Mouse (Mus musculus): ENCODE data around the gene Taar2. TPM values are rescaled to one million over a fixed set of nuclear protein-coding genes. Genes with fewer than 3 reads are reported as not detected.

The Taar2 gene
- 0.30 and 0.31 TPM in 2 replicates for polyA plus RNA-seq (2015; fragmentation: Nextera tagmentation; extraction: Ambion mirVana)

- H3K36me3 ChIP-seq (ENCODE audit: control insufficient read depth, insufficient read depth, low read length): no peaks in the 10 kb centered on the region
- H3K27ac ChIP-seq (ENCODE audit: low read length): no peak within 1 kb of the TSS
- no peak for ATAC-seq (ENCODE audit: insufficient read depth, low FRiP score)
- H3K9ac ChIP-seq (ENCODE audit: low read length): no peak within 1 kb of the TSS
- H3K27me3 ChIP-seq (ENCODE audit: control insufficient read depth, insufficient read depth, low read length): no peaks in the 10 kb centered on the region
- no peaks in the 10 kb centered on the region for H3K9me3 ChIP-seq (replicated peaks; ENCODE audit: control insufficient read depth, low read length)
- 54% methylated on average over 6 of the region's 6 CpGs for WGBS
- H3K4me2 ChIP-seq (ENCODE audit: low read depth, low read length): no peak within 1 kb of the TSS
- no peaks in the 10 kb centered on the region for H3K4me1 ChIP-seq (ENCODE audit: control insufficient read depth, insufficient read depth, low read length)
- no peak within 1 kb of the TSS for H3K4me3 ChIP-seq (replicated peaks; ENCODE audit: low read length)
Measured at GRCm38 (mm10) chr10:23938312-23938711, at the start of gene Taar2. Taar2 (plus strand) TSS chr10:23938572.

GRCm38 (mm10) chr10:23892987-23893386 lies 45.4 kb upstream of the Taar2 start:
- Histone ChIP-seq H3K4me2 (ENCODE audit: low read depth, low read length) (no peak overlapping the region), H3K9ac (ENCODE audit: low read length) (no peak overlapping the region), H3K4me3 (replicated peaks; ENCODE audit: low read length) (no peak overlapping the region), H3K4me1 (ENCODE audit: control insufficient read depth, insufficient read depth, low read length) (0 out of 2 replicates have a peak, but pooled peaks cover 4% of the 10 kb centered on the region), H3K27me3 (ENCODE audit: control insufficient read depth, insufficient read depth, low read length) (no peaks in the 10 kb centered on the region), H3K27ac (ENCODE audit: low read length) (no peak overlapping the region), H3K9me3 (replicated peaks; ENCODE audit: control insufficient read depth, low read length) (no peaks in the 10 kb centered on the region), H3K36me3 (ENCODE audit: control insufficient read depth, insufficient read depth, low read length) (no peaks in the 10 kb centered on the region)
- ATAC-seq (ENCODE audit: insufficient read depth, low FRiP score): no peak
- WGBS: 88% methylated on average over 1 of the region's 1 CpGs

GRCm38 (mm10) chr10:23894601-23895349 lies 43.6 kb upstream of the Taar2 start, which contains the start of gene Vnn1:
Vnn1 (plus strand) TSS chr10:23894688.
- 20% methylated on average over 21 of the region's 21 CpGs for WGBS
- Histone ChIP-seq H3K27me3 (ENCODE audit: control insufficient read depth, insufficient read depth, low read length) (no peaks in the 10 kb centered on the region), H3K4me1 (ENCODE audit: control insufficient read depth, insufficient read depth, low read length) (0 out of 2 replicates have a peak, but pooled peaks cover 4% of the 10 kb centered on the region), H3K36me3 (ENCODE audit: control insufficient read depth, insufficient read depth, low read length) (no peaks in the 10 kb centered on the region), H3K9me3 (replicated peaks; ENCODE audit: control insufficient read depth, low read length) (no peaks in the 10 kb centered on the region), H3K27ac (ENCODE audit: low read length) (no peak within 1 kb of the TSS), H3K4me2 (ENCODE audit: low read depth, low read length) (peak within 1 kb of the TSS; percentile 50), H3K9ac (ENCODE audit: low read length) (peak within 1 kb of the TSS; percentile 32; the same call in 1 of the 2 replicates), H3K4me3 (replicated peaks; ENCODE audit: low read length) (peak within 1 kb of the TSS; percentile 32)
- ATAC-seq (ENCODE audit: insufficient read depth, low FRiP score): no peak

GRCm38 (mm10) chr10:23895376-23895775 lies 43.0 kb upstream of the Taar2 start:
- WGBS: 60% methylated on average over 7 of the region's 7 CpGs
- Histone ChIP-seq H3K9ac (ENCODE audit: low read length) (no peak overlapping the region), H3K27ac (ENCODE audit: low read length) (no peak overlapping the region), H3K4me1 (ENCODE audit: control insufficient read depth, insufficient read depth, low read length) (0 out of 2 replicates have a peak, but pooled peaks cover 4% of the 10 kb centered on the region), H3K9me3 (replicated peaks; ENCODE audit: control insufficient read depth, low read length) (no peaks in the 10 kb centered on the region), H3K4me3 (replicated peaks; ENCODE audit: low read length) (no peak overlapping the region), H3K27me3 (ENCODE audit: control insufficient read depth, insufficient read depth, low read length) (no peaks in the 10 kb centered on the region), H3K36me3 (ENCODE audit: control insufficient read depth, insufficient read depth, low read length) (no peaks in the 10 kb centered on the region), H3K4me2 (ENCODE audit: low read depth, low read length) (peak overlapping the region; percentile 50)
- no peak for ATAC-seq (ENCODE audit: insufficient read depth, low FRiP score)

- no peak overlapping the region for H3K4me3 ChIP-seq (replicated peaks; ENCODE audit: low read length)
- H3K4me2 ChIP-seq (ENCODE audit: low read depth, low read length): no peak overlapping the region
- WGBS: 90% methylated on average over 3 of the region's 3 CpGs
- H3K9me3 ChIP-seq (replicated peaks; ENCODE audit: control insufficient read depth, low read length): no peaks in the 10 kb centered on the region
- no peaks in the 10 kb centered on the region for H3K27me3 ChIP-seq (ENCODE audit: control insufficient read depth, insufficient read depth, low read length)
- H3K36me3 ChIP-seq (ENCODE audit: control insufficient read depth, insufficient read depth, low read length): no peaks in the 10 kb centered on the region
- H3K9ac ChIP-seq (ENCODE audit: low read length): no peak overlapping the region
- no peak overlapping the region for H3K27ac ChIP-seq (ENCODE audit: low read length)
- ATAC-seq (ENCODE audit: insufficient read depth, low FRiP score): no peak
- H3K4me1 ChIP-seq (ENCODE audit: control insufficient read depth, insufficient read depth, low read length): no peaks in the 10 kb centered on the region
Measured at GRCm38 (mm10) chr10:23901119-23901518, 37.3 kb upstream of the Taar2 start.

- Histone ChIP-seq H3K27ac (ENCODE audit: low read length) (no peak overlapping the region), H3K9ac (ENCODE audit: low read length) (no peak overlapping the region), H3K36me3 (ENCODE audit: control insufficient read depth, insufficient read depth, low read length) (no peaks in the 10 kb centered on the region), H3K4me3 (replicated peaks; ENCODE audit: low read length) (no peak overlapping the region), H3K27me3 (ENCODE audit: control insufficient read depth, insufficient read depth, low read length) (no peaks in the 10 kb centered on the region), H3K4me1 (ENCODE audit: control insufficient read depth, insufficient read depth, low read length) (no peaks in the 10 kb centered on the region), H3K9me3 (replicated peaks; ENCODE audit: control insufficient read depth, low read length) (no peaks in the 10 kb centered on the region), H3K4me2 (ENCODE audit: low read depth, low read length) (no peak overlapping the region)
- WGBS: 77% methylated on average over 1 of the region's 1 CpGs
- no peak for ATAC-seq (ENCODE audit: insufficient read depth, low FRiP score)
Measured at GRCm38 (mm10) chr10:23905661-23906060, 32.7 kb upstream of the Taar2 start.

GRCm38 (mm10) chr10:23920056-23920455 lies 18.3 kb upstream of the Taar2 start, which contains the start of gene Taar1:
Taar1 (plus strand) TSS chr10:23920356.
- WGBS: 84% methylated on average over 4 of the region's 4 CpGs
- H3K4me3 ChIP-seq (replicated peaks; ENCODE audit: low read length): no peak within 1 kb of the TSS
- no peaks in the 10 kb centered on the region for H3K4me1 ChIP-seq (ENCODE audit: control insufficient read depth, insufficient read depth, low read length)
- H3K27ac ChIP-seq (ENCODE audit: low read length): no peak within 1 kb of the TSS
- H3K9ac ChIP-seq (ENCODE audit: low read length): no peak within 1 kb of the TSS
- no peaks in the 10 kb centered on the region for H3K27me3 ChIP-seq (ENCODE audit: control insufficient read depth, insufficient read depth, low read length)
- H3K36me3 ChIP-seq (ENCODE audit: control insufficient read depth, insufficient read depth, low read length): no peaks in the 10 kb centered on the region
- no peak within 1 kb of the TSS for H3K4me2 ChIP-seq (ENCODE audit: low read depth, low read length)
- H3K9me3 ChIP-seq (replicated peaks; ENCODE audit: control insufficient read depth, low read length): no peaks in the 10 kb centered on the region
- no peak for ATAC-seq (ENCODE audit: insufficient read depth, low FRiP score)

GRCm38 (mm10) chr10:23922468-23922867 lies 15.9 kb upstream of the Taar2 start:
- H3K4me1 ChIP-seq (ENCODE audit: control insufficient read depth, insufficient read depth, low read length): no peaks in the 10 kb centered on the region
- H3K27me3 ChIP-seq (ENCODE audit: control insufficient read depth, insufficient read depth, low read length): no peaks in the 10 kb centered on the region
- no peak overlapping the region for H3K27ac ChIP-seq (ENCODE audit: low read length)
- H3K36me3 ChIP-seq (ENCODE audit: control insufficient read depth, insufficient read depth, low read length): no peaks in the 10 kb centered on the region
- WGBS: 45% methylated on average over 3 of the region's 3 CpGs
- H3K9me3 ChIP-seq (replicated peaks; ENCODE audit: control insufficient read depth, low read length): no peaks in the 10 kb centered on the region
- H3K9ac ChIP-seq (ENCODE audit: low read length): no peak overlapping the region
- H3K4me3 ChIP-seq (replicated peaks; ENCODE audit: low read length): no peak overlapping the region
- no peak overlapping the region for H3K4me2 ChIP-seq (ENCODE audit: low read depth, low read length)
- no peak for ATAC-seq (ENCODE audit: insufficient read depth, low FRiP score)

GRCm38 (mm10) chr10:23923941-23924340 lies 14.4 kb upstream of the Taar2 start:
- ATAC-seq (ENCODE audit: insufficient read depth, low FRiP score): no peak
- Histone ChIP-seq H3K4me1 (ENCODE audit: control insufficient read depth, insufficient read depth, low read length) (no peaks in the 10 kb centered on the region), H3K9ac (ENCODE audit: low read length) (no peak overlapping the region), H3K27ac (ENCODE audit: low read length) (no peak overlapping the region), H3K4me3 (replicated peaks; ENCODE audit: low read length) (no peak overlapping the region), H3K4me2 (ENCODE audit: low read depth, low read length) (no peak overlapping the region), H3K27me3 (ENCODE audit: control insufficient read depth, insufficient read depth, low read length) (no peaks in the 10 kb centered on the region), H3K36me3 (ENCODE audit: control insufficient read depth, insufficient read depth, low read length) (no peaks in the 10 kb centered on the region), H3K9me3 (replicated peaks; ENCODE audit: control insufficient read depth, low read length) (no peaks in the 10 kb centered on the region)
- WGBS: 87% methylated on average over 2 of the region's 2 CpGs

Measured in stomach, embryonic 16.5 days (tissue).